Mouse (Mus musculus): Measurements from ENCODE around the gene Brinp1. TPM values are rescaled to one million over a fixed set of nuclear protein-coding genes. Genes with fewer than 3 reads are reported as not detected.

Brinp1 gene
- polyA plus RNA-seq, 1 experiment from 2014 or later: 2.9 TPM

DNA sequence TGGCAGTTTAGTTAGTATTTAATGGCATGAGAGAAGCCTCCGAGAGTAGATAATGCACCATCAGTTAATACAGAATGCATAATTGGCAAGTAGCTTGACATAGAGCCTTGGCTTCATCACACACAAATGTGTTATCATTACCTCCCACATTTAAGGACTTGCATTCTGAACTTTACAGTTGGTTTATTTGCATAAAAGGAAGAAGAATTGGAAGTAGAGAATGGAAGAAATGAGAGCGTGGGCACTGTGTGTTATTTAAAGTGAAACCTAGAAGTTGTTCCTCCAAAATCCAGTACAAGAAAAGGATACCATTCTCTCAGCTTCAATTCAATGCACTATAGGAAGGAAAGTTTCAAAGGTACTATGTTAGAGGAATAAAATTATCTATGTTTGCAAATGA lies 67.9 kb downstream of the Brinp1 start:
- H3K36me3 ChIP-seq (ENCODE audit: control insufficient read depth, insufficient read depth, low read length): no peaks in the 10 kb centered on the region
- H3K4me1 ChIP-seq (ENCODE audit: control insufficient read depth in 2 of 2, insufficient read depth in 2 of 2, low read length in 2 of 2): no peaks in the 10 kb centered on the region
- H3K9me3 ChIP-seq (ENCODE audit: control insufficient read depth, low read length): no peaks in the 10 kb centered on the region
- H3K27me3 ChIP-seq (ENCODE audit: control insufficient read depth, insufficient read depth, low read length): no peaks in the 10 kb centered on the region
- H3K9ac ChIP-seq (ENCODE audit: low read length): no peak overlapping the region
- no peak overlapping the region for H3K4me2 ChIP-seq (ENCODE audit: low read length)
- no peak overlapping the region for H3K4me3 ChIP-seq (ENCODE audit: control insufficient read depth in 1 of 2, insufficient read depth in 1 of 2, low read depth in 1 of 2, low read length in 2 of 2)
- WGBS: 78% methylated on average over 2 of the region's 2 CpGs
- H3K27ac ChIP-seq (replicated peaks in 1 of 2; ENCODE audit: control insufficient read depth in 1 of 2, insufficient read depth in 1 of 2, low read depth in 2 of 2, low read length in 2 of 2): no peak overlapping the region
- no peak for ATAC-seq (ENCODE audit: insufficient number of reproducible peaks, insufficient read depth, low FRiP score, low read depth)

DNA sequence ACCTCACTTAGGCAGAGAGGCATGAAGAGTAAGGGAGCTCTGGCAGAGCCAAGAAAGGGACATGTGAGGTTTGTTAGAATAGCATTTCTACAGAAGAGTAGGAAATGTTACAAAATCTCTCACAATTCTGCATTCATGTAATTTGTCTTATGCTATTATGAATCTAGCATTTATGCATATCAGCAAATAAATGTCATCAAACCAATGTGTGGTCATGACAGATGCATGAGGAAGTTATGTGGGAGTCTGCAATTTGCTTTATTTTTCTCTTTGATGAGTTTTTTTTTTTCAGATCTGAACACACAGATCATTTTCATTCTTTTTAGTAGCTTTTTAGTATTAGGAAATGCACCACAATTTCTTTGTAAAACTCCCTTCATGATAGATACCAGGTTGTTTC lies 82.2 kb downstream of the Brinp1 start:
- no peak for ATAC-seq (ENCODE audit: insufficient number of reproducible peaks, insufficient read depth, low FRiP score, low read depth)
- Histone ChIP-seq H3K4me2 (ENCODE audit: low read length) (no peak overlapping the region), H3K27me3 (ENCODE audit: control insufficient read depth, insufficient read depth, low read length) (no peaks in the 10 kb centered on the region), H3K9ac (ENCODE audit: low read length) (no peak overlapping the region), H3K36me3 (ENCODE audit: control insufficient read depth, insufficient read depth, low read length) (no peaks in the 10 kb centered on the region), H3K4me1 (ENCODE audit: control insufficient read depth in 2 of 2, insufficient read depth in 2 of 2, low read length in 2 of 2) (no peaks in the 10 kb centered on the region), H3K9me3 (ENCODE audit: control insufficient read depth, low read length) (no peaks in the 10 kb centered on the region), H3K27ac (replicated peaks in 1 of 2; ENCODE audit: control insufficient read depth in 1 of 2, insufficient read depth in 1 of 2, low read depth in 2 of 2, low read length in 2 of 2) (no peak overlapping the region), H3K4me3 (ENCODE audit: control insufficient read depth in 1 of 2, insufficient read depth in 1 of 2, low read depth in 1 of 2, low read length in 2 of 2) (no peak overlapping the region)

DNA sequence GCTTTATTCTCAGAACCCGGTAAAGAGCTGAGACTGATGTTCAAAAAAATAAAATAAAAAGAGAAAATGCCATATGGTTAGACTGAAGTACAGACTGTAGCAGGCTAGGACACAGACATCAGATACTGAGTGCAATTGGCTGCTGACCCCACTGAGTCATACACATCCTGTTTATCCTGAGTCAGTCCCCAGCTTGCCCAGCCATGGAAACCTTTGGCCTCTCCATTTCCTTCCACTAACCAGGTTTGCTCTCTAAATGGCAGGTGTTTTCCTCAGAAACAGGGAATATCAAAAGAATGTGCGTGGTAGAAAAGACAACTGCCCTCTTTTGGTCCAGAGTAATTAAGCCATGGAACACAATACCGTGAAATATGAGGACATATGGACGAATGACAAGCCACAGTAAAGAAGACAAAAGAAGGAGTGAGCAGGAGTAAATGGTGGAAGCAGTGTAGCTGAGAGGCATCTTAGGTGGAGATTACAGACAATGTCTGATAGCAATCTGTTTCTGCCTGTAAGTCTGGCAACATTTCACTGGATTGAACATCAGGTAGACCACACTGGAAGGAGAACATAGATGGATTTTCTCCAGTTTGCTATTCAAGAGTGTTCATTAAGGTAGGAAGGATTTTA lies 88.9 kb downstream of the Brinp1 start:
- ATAC-seq (ENCODE audit: insufficient number of reproducible peaks, insufficient read depth, low FRiP score, low read depth): no peak
- no peaks in the 10 kb centered on the region for H3K4me1 ChIP-seq (ENCODE audit: control insufficient read depth in 2 of 2, insufficient read depth in 2 of 2, low read length in 2 of 2)

DNA sequence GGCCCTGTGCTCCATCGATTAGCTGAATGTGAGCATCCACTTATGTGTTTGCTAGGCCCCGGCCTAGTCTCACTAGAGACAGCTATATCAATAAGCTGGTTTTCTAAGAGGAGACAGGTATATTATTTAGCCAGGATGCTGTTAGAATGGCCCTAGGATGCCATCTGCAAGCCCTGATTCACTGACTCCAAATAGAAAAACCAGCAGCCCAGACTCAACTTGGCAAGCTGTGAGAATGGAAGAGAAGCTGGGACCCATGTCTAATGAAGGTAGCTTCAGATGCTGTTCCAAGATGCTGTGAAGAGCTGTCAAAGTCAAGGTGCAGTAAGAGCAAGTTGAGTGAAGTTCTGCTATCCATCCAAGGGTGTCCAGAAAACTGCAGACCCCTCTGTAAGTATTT lies 89.5 kb downstream of the Brinp1 start:
- H3K4me2 ChIP-seq (ENCODE audit: low read length): no peak overlapping the region

More for the DNA sequence above, 88.9 kb downstream of the Brinp1 start:
- no peak overlapping the region for H3K27ac ChIP-seq (replicated peaks in 1 of 2; ENCODE audit: control insufficient read depth in 1 of 2, insufficient read depth in 1 of 2, low read depth in 2 of 2, low read length in 2 of 2)
- 74% methylated on average over 4 of the region's 4 CpGs for WGBS
- H3K27me3 ChIP-seq (ENCODE audit: control insufficient read depth, insufficient read depth, low read length): no peaks in the 10 kb centered on the region
- no peak overlapping the region for H3K4me3 ChIP-seq (ENCODE audit: control insufficient read depth in 1 of 2, insufficient read depth in 1 of 2, low read depth in 1 of 2, low read length in 2 of 2)
- no peaks in the 10 kb centered on the region for H3K36me3 ChIP-seq (ENCODE audit: control insufficient read depth, insufficient read depth, low read length)
- H3K9me3 ChIP-seq (ENCODE audit: control insufficient read depth, low read length): no peaks in the 10 kb centered on the region
- no peak overlapping the region for H3K9ac ChIP-seq (ENCODE audit: low read length)
- no peak overlapping the region for H3K4me2 ChIP-seq (ENCODE audit: low read length)

DNA sequence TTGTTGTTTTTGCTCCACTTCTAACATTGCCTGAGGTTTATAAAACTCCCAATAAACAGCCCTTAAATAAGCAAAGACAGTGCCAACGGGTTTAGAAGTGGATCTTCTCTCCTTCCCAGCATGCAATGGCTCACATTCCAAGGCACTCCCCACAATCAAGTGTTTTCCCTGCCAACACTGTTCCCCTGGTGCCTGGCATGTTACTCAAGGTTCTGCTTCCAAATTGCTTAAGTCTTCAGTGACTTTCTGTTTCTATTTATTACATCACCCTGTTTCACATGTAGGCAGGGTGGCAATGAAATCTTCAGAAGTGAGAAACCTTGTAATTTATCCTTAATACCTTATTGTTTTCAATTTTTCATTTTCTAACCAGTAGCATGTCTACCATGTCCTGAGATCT lies 97.3 kb downstream of the Brinp1 start:
- ATAC-seq (ENCODE audit: insufficient number of reproducible peaks, insufficient read depth, low FRiP score, low read depth): no peak
- H3K4me2 ChIP-seq (ENCODE audit: low read length): no peak overlapping the region
- H3K27me3 ChIP-seq (ENCODE audit: control insufficient read depth, insufficient read depth, low read length): no peaks in the 10 kb centered on the region
- WGBS: 43% methylated on average over 1 of the region's 1 CpGs
- H3K27ac ChIP-seq (replicated peaks in 1 of 2; ENCODE audit: control insufficient read depth in 1 of 2, insufficient read depth in 1 of 2, low read depth in 2 of 2, low read length in 2 of 2): no peak overlapping the region
- H3K9ac ChIP-seq (ENCODE audit: low read length): no peak overlapping the region
- no peaks in the 10 kb centered on the region for H3K9me3 ChIP-seq (ENCODE audit: control insufficient read depth, low read length)
- H3K4me1 ChIP-seq (ENCODE audit: control insufficient read depth in 2 of 2, insufficient read depth in 2 of 2, low read length in 2 of 2): no peaks in the 10 kb centered on the region
- no peak overlapping the region for H3K4me3 ChIP-seq (ENCODE audit: control insufficient read depth in 1 of 2, insufficient read depth in 1 of 2, low read depth in 1 of 2, low read length in 2 of 2)
- no peaks in the 10 kb centered on the region for H3K36me3 ChIP-seq (ENCODE audit: control insufficient read depth, insufficient read depth, low read length)

More for the DNA sequence above, 89.5 kb downstream of the Brinp1 start:
- no peak for ATAC-seq (ENCODE audit: insufficient number of reproducible peaks, insufficient read depth, low FRiP score, low read depth)
- no peaks in the 10 kb centered on the region for H3K27me3 ChIP-seq (ENCODE audit: control insufficient read depth, insufficient read depth, low read length)
- no peaks in the 10 kb centered on the region for H3K36me3 ChIP-seq (ENCODE audit: control insufficient read depth, insufficient read depth, low read length)
- H3K9ac ChIP-seq (ENCODE audit: low read length): no peak overlapping the region
- H3K4me1 ChIP-seq (ENCODE audit: control insufficient read depth in 2 of 2, insufficient read depth in 2 of 2, low read length in 2 of 2): no peaks in the 10 kb centered on the region
- no peaks in the 10 kb centered on the region for H3K9me3 ChIP-seq (ENCODE audit: control insufficient read depth, low read length)
- no peak overlapping the region for H3K27ac ChIP-seq (replicated peaks in 1 of 2; ENCODE audit: control insufficient read depth in 1 of 2, insufficient read depth in 1 of 2, low read depth in 2 of 2, low read length in 2 of 2)
- WGBS: 91% methylated on average over 2 of the region's 2 CpGs
- H3K4me3 ChIP-seq (ENCODE audit: control insufficient read depth in 1 of 2, insufficient read depth in 1 of 2, low read depth in 1 of 2, low read length in 2 of 2): no peak overlapping the region

DNA sequence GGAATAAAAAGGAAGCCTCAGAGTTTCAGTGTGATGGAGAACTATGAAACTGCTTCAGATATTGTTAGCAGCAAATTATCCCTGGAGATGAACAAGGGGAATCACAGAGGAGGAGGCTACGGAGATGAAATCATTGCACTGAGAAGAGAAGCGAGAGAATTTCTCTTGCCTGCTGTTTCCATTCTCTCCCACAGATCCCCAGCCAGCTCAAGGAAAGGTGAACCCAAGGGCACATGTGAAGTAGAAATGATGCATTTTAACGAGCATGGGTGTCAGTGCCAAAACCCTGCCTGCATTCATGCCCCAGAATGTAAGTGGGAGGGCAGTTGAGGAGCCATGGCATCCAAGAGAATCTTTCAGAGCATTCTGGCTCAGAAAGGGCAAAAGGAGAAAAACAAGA lies 104.5 kb downstream of the Brinp1 start:
- Histone ChIP-seq H3K4me2 (ENCODE audit: low read length) (no peak overlapping the region), H3K4me3 (ENCODE audit: control insufficient read depth in 1 of 2, insufficient read depth in 1 of 2, low read depth in 1 of 2, low read length in 2 of 2) (no peak overlapping the region), H3K9me3 (ENCODE audit: control insufficient read depth, low read length) (no peaks in the 10 kb centered on the region), H3K9ac (ENCODE audit: low read length) (no peak overlapping the region), H3K27me3 (ENCODE audit: control insufficient read depth, insufficient read depth, low read length) (no peaks in the 10 kb centered on the region), H3K36me3 (ENCODE audit: control insufficient read depth, insufficient read depth, low read length) (no peaks in the 10 kb centered on the region), H3K4me1 (ENCODE audit: control insufficient read depth in 2 of 2, insufficient read depth in 2 of 2, low read length in 2 of 2) (no peaks in the 10 kb centered on the region), H3K27ac (replicated peaks in 1 of 2; ENCODE audit: control insufficient read depth in 1 of 2, insufficient read depth in 1 of 2, low read depth in 2 of 2, low read length in 2 of 2) (no peak overlapping the region)
- WGBS: 62% methylated on average over 3 of the region's 3 CpGs
- no peak for ATAC-seq (ENCODE audit: insufficient number of reproducible peaks, insufficient read depth, low FRiP score, low read depth)

DNA sequence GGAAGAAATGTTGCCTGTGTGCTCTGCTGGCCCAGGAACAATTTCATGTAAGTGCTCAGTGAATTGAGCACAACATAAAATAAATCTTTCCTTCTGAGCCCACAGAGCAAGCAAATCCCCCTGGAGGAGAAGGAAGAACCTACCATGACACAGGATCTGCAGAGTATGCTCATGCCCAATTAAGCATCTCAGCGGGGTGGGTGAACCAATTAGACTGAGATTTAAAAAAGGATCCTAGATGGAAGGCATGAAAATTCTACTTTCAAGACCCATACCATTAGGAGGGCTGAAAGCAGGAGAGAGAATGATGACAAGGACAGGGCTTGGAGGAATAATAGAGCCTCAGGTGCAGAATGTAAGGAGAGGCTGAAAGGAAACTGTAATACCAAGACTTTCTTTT lies 107.2 kb downstream of the Brinp1 start:
- Histone ChIP-seq H3K36me3 (ENCODE audit: control insufficient read depth, insufficient read depth, low read length) (no peaks in the 10 kb centered on the region), H3K4me2 (ENCODE audit: low read length) (no peak overlapping the region), H3K9me3 (ENCODE audit: control insufficient read depth, low read length) (no peaks in the 10 kb centered on the region), H3K27ac (replicated peaks in 1 of 2; ENCODE audit: control insufficient read depth in 1 of 2, insufficient read depth in 1 of 2, low read depth in 2 of 2, low read length in 2 of 2) (no peak overlapping the region), H3K4me3 (ENCODE audit: control insufficient read depth in 1 of 2, insufficient read depth in 1 of 2, low read depth in 1 of 2, low read length in 2 of 2) (no peak overlapping the region), H3K4me1 (ENCODE audit: control insufficient read depth in 2 of 2, insufficient read depth in 2 of 2, low read length in 2 of 2) (no peaks in the 10 kb centered on the region), H3K9ac (ENCODE audit: low read length) (no peak overlapping the region), H3K27me3 (ENCODE audit: control insufficient read depth, insufficient read depth, low read length) (no peaks in the 10 kb centered on the region)
- WGBS: 60% methylated on average over 1 of the region's 1 CpGs
- ATAC-seq (ENCODE audit: insufficient number of reproducible peaks, insufficient read depth, low FRiP score, low read depth): no peak

DNA sequence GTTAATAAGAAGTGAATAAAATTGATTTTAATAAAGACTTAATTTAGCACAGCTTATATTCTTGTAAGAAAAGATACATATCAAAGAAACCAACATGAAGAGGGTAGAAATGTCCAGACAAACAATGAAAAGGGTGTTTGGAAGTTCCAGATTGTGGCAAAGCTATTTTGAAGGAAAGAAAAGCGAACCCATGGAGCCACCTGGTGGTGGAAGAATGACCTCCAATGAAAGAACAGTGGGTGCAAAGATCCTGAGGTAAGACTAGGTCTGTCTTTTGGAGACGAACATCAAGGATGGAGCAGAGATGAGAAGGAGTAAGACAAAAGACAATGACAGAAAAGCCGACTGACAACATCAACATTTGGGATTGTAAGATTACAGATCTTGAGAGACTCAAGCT lies 108.2 kb downstream of the Brinp1 start:
- no peak overlapping the region for H3K9ac ChIP-seq (ENCODE audit: low read length)
- H3K27me3 ChIP-seq (ENCODE audit: control insufficient read depth, insufficient read depth, low read length): no peaks in the 10 kb centered on the region
- H3K4me3 ChIP-seq (ENCODE audit: control insufficient read depth in 1 of 2, insufficient read depth in 1 of 2, low read depth in 1 of 2, low read length in 2 of 2): no peak overlapping the region
- no peaks in the 10 kb centered on the region for H3K36me3 ChIP-seq (ENCODE audit: control insufficient read depth, insufficient read depth, low read length)
- H3K4me1 ChIP-seq (ENCODE audit: control insufficient read depth in 2 of 2, insufficient read depth in 2 of 2, low read length in 2 of 2): no peaks in the 10 kb centered on the region
- 31% methylated on average over 3 of the region's 3 CpGs for WGBS
- H3K9me3 ChIP-seq (ENCODE audit: control insufficient read depth, low read length): no peaks in the 10 kb centered on the region
- ATAC-seq (ENCODE audit: insufficient number of reproducible peaks, insufficient read depth, low FRiP score, low read depth): no peak
- no peak overlapping the region for H3K4me2 ChIP-seq (ENCODE audit: low read length)
- no peak overlapping the region for H3K27ac ChIP-seq (replicated peaks in 1 of 2; ENCODE audit: control insufficient read depth in 1 of 2, insufficient read depth in 1 of 2, low read depth in 2 of 2, low read length in 2 of 2)
